Mouse (Mus musculus) C2C12 (cell line): Measurements from ENCODE around the gene Acap1.

Experiments
- CEBPB ChIP-seq: IDR thresholded peaks from one replicate; pipeline ENCODE4 v1.6.1; 2011; ENCODE audit warnings: low read depth, mild to moderate bottlenecking, control low read depth, moderate library complexity
- CTCF ChIP-seq: IDR thresholded peaks from one replicate; pipeline ENCODE4 v1.5.1; 2011; ENCODE audit not compliant: control insufficient read depth, insufficient read depth, insufficient read length
- FOSL1 ChIP-seq: IDR thresholded peaks from one replicate; pipeline ENCODE4 v1.8.0; 2011; ENCODE audit warnings: mild to moderate bottlenecking, low read length; ENCODE audit not compliant: poor library complexity, insufficient read depth, severe bottlenecking
- MAX ChIP-seq: IDR thresholded peaks from one replicate; pipeline ENCODE4 v1.6.1; 2011; ENCODE audit warnings: mild to moderate bottlenecking, control low read depth
- USF1 ChIP-seq: IDR thresholded peaks from one replicate; pipeline ENCODE4 v1.6.1; 2011; ENCODE audit warnings: low read depth, mild to moderate bottlenecking, control low read depth, moderate library complexity

GRCm38 (mm10) chr11:69835326-69835965 is 59.9 kb downstream of the Acap1 start:
- TF ChIP-seq CTCF: no peak
- no peak for TF ChIP-seq MAX
- no peak for TF ChIP-seq USF1
- TF ChIP-seq FOSL1: no peak
- TF ChIP-seq CEBPB: no peak
